Mouse (Mus musculus) kidney, postnatal 0 days (tissue): ENCODE measurements around the gene Tomm20. TPM values are rescaled to one million over a fixed set of nuclear protein-coding genes. Genes with fewer than 3 reads are reported as not detected.

Source experiments
- ATAC-seq: fragments of 200-750 bp; cut with Nextera tagmentation; replicated peaks from 2 replicates; pipeline ENCODE4 v1.8.0; 2017; ENCODE audit warnings: low read depth, moderate number of reproducible peaks, moderate TSS enrichment, moderate library complexity; ENCODE audit not compliant: low FRiP score
- DNase-seq: peaks from one replicate; pipeline ENCODE4 v3.0.0-alpha.2; 2016; ENCODE audit warnings: low spot score
- H3K27ac ChIP-seq: fragments of 300-500 bp; sonication (generic); 2 replicates; pipeline ENCODE4 v1.5.1; 2014; ENCODE audit warnings: mild to moderate bottlenecking
- H3K27me3 ChIP-seq: fragments of 300-500 bp; sonication (generic); 2 replicates; pipeline ENCODE4 v1.6.1; 2014; ENCODE audit warnings: low read length, mixed read lengths; ENCODE audit not compliant: insufficient read depth
- H3K36me3 ChIP-seq: fragments of 300-500 bp; sonication (generic); 2 replicates; pipeline ENCODE4 v1.6.1; 2014; ENCODE audit warnings: low read length, mixed read lengths; ENCODE audit not compliant: insufficient read depth
- H3K4me1 ChIP-seq: fragments of 300-500 bp; sonication (generic); replicated peaks from 2 replicates; pipeline ENCODE4 v1.6.1; 2014; ENCODE audit warnings: antibody characterized with exemption, low read length, mixed read lengths; ENCODE audit not compliant: insufficient read depth
- H3K4me2 ChIP-seq: fragments of 300-500 bp; sonication (generic); 2 replicates; pipeline ENCODE4 v1.6.1; 2014; ENCODE audit warnings: mild to moderate bottlenecking, low read length, moderate library complexity, mixed read lengths
- H3K4me3 ChIP-seq: fragments of 300-500 bp; sonication (generic); replicated peaks from 2 replicates; pipeline ENCODE4 v1.5.1; 2014; ENCODE audit warnings: low read depth, low read length
- H3K9ac ChIP-seq: fragments of 300-500 bp; sonication (generic); 2 replicates; pipeline ENCODE4 v1.6.1; 2014; ENCODE audit warnings: low read depth, low read length
- H3K9me3 ChIP-seq: fragments of 300-500 bp; sonication (generic); replicated peaks from 2 replicates; pipeline ENCODE4 v1.6.1; 2016; ENCODE audit warnings: low read length, inconsistent platforms, mixed read lengths
- CTCF ChIP-seq: IDR thresholded peaks from 2 replicates; pipeline ENCODE4 v1.5.1; 2016; ENCODE audit warnings: antibody characterized with exemption, low read depth, mild to moderate bottlenecking, moderate library complexity
- WGBS: fragments of 180-500 bp; shearing (Covaris S2); extraction: QIAGEN DNeasy Blood & Tissue Kit; methylation state at CpG from one replicate; pipeline ENCODE4 v1.1.7; 2014; 5-methylcytosine and 5-hydroxymethylcytosine counted together
- polyA plus RNA-seq: library from polyadenylated mRNA; unstranded; fragments of >200 nt; fragmentation: Nextera tagmentation; extraction: Ambion mirVana; gene quantifications from 2 replicates; pipeline ENCODE4 v1.2.1, GENCODE M21; 2015

The Tomm20 gene
- polyA plus RNA-seq, result 309 and 315 TPM in 2 replicates

- Histone ChIP-seq H3K36me3 (peaks cover 16% of the 10 kb centered on the region), H3K27me3 (no peaks in the 10 kb centered on the region), H3K9ac (peak within 1 kb of the TSS; percentile 91), H3K4me1 (peaks cover 7% of the 10 kb centered on the region; the same call in 1 of the 2 replicates), H3K4me3 (peak within 1 kb of the TSS; percentile 87), H3K27ac (peak within 1 kb of the TSS; percentile 97), H3K9me3 (no peaks in the 10 kb centered on the region), H3K4me2 (peak within 1 kb of the TSS; percentile 91)
- peak; percentile 98 for DNase-seq
- peak; percentile 93 for ATAC-seq
- WGBS, result under 1% methylated on average over 48 of the region's 48 CpGs
- no peak for TF ChIP-seq CTCF
Observed at GRCm38 (mm10) chr8:126945730-126946163, at the start of gene Tomm20. Tomm20 (minus strand) TSS chr8:126945844.

GRCm38 (mm10) chr8:126994506-126994905 lies 48.9 kb upstream of the Tomm20 start:
- ATAC-seq (no peak), DNase-seq (no peak)
- no peaks in the 10 kb centered on the region for H3K27me3 ChIP-seq
- H3K36me3 ChIP-seq, result no peaks in the 10 kb centered on the region
- H3K4me3 ChIP-seq, result no peak overlapping the region
- no peaks in the 10 kb centered on the region for H3K9me3 ChIP-seq
- H3K9ac ChIP-seq, result no peak overlapping the region
- no peak for TF ChIP-seq CTCF
- WGBS, result 88% methylated on average over 1 of the region's 1 CpGs
- H3K4me1 ChIP-seq, result no peaks in the 10 kb centered on the region
- H3K4me2 ChIP-seq, result no peak overlapping the region
- no peak overlapping the region for H3K27ac ChIP-seq

GRCm38 (mm10) chr8:126989363-126990153 lies 43.9 kb upstream of the Tomm20 start:
- H3K4me3 ChIP-seq, result no peak overlapping the region
- H3K9me3 ChIP-seq, result no peaks in the 10 kb centered on the region
- no peak overlapping the region for H3K9ac ChIP-seq
- peak; percentile 66 for DNase-seq
- 84% methylated on average over 5 of the region's 5 CpGs for WGBS
- no peaks in the 10 kb centered on the region for H3K36me3 ChIP-seq
- no peaks in the 10 kb centered on the region for H3K27me3 ChIP-seq
- H3K4me2 ChIP-seq, result no peak overlapping the region
- TF ChIP-seq CTCF, result peak; percentile 59
- H3K27ac ChIP-seq, result no peak overlapping the region
- H3K4me1 ChIP-seq, result no peaks in the 10 kb centered on the region
- ATAC-seq, result no peak

GRCm38 (mm10) chr8:126988346-126989006 lies 42.8 kb upstream of the Tomm20 start:
- H3K36me3 ChIP-seq, result no peaks in the 10 kb centered on the region
- H3K27me3 ChIP-seq, result no peaks in the 10 kb centered on the region
- H3K4me3 ChIP-seq, result no peak overlapping the region
- H3K9ac ChIP-seq, result no peak overlapping the region
- TF ChIP-seq CTCF, result no peak; the same call in 1 of the 2 replicates
- H3K27ac ChIP-seq, result no peak overlapping the region
- H3K4me1 ChIP-seq, result no peaks in the 10 kb centered on the region
- ATAC-seq (no peak), DNase-seq (no peak)
- H3K4me2 ChIP-seq, result no peak overlapping the region
- WGBS, result 73% methylated on average over 16 of the region's 16 CpGs
- H3K9me3 ChIP-seq, result no peaks in the 10 kb centered on the region

- peak; percentile 80 for ATAC-seq
- peak; percentile 93 for DNase-seq
- no peaks in the 10 kb centered on the region for H3K9me3 ChIP-seq
- H3K9ac ChIP-seq, result no peak overlapping the region
- H3K27ac ChIP-seq, result no peak overlapping the region
- TF ChIP-seq CTCF, result peak; percentile 100
- no peaks in the 10 kb centered on the region for H3K27me3 ChIP-seq
- H3K4me2 ChIP-seq, result no peak overlapping the region
- 2% methylated on average over 12 of the region's 12 CpGs for WGBS
- no peak overlapping the region for H3K4me3 ChIP-seq
- H3K36me3 ChIP-seq, result no peaks in the 10 kb centered on the region
- no peaks in the 10 kb centered on the region for H3K4me1 ChIP-seq
Observed at GRCm38 (mm10) chr8:126986495-126986894, 40.9 kb upstream of the Tomm20 start.

- no peak for ATAC-seq
- Histone ChIP-seq H3K27me3 (no peaks in the 10 kb centered on the region), H3K4me2 (no peak overlapping the region)
Observed at GRCm38 (mm10) chr8:126980046-126980445, 34.4 kb upstream of the Tomm20 start.

More at GRCm38 (mm10) chr8:126980046-126980445, 34.4 kb upstream of the Tomm20 start:
- no peaks in the 10 kb centered on the region for H3K9me3 ChIP-seq
- no peak for TF ChIP-seq CTCF
- H3K4me1 ChIP-seq, result no peaks in the 10 kb centered on the region
- no peak for DNase-seq
- no peak overlapping the region for H3K27ac ChIP-seq
- no peaks in the 10 kb centered on the region for H3K36me3 ChIP-seq
- 43% methylated on average over 5 of the region's 5 CpGs for WGBS
- H3K9ac ChIP-seq, result no peak overlapping the region
- no peak overlapping the region for H3K4me3 ChIP-seq
